Mouse (Mus musculus) CD8-positive naive resting alpha-beta T cell, adult 2 months (primary cell): Measurements from ENCODE around the gene Rbks.
"Not testable (repeated sequence)": the region's sequence is repeated elsewhere in the genome, so short reads cannot be mapped to it uniquely, and the experiment has no call there.

Experiments used
- DNase-seq, 2 experiments: peaks; one replicate each; pipeline ENCODE4 v3.0.0; 2022; ENCODE audit warnings: low read depth in 2 of 2, low spot score in 2 of 2

The Rbks gene

DNA sequence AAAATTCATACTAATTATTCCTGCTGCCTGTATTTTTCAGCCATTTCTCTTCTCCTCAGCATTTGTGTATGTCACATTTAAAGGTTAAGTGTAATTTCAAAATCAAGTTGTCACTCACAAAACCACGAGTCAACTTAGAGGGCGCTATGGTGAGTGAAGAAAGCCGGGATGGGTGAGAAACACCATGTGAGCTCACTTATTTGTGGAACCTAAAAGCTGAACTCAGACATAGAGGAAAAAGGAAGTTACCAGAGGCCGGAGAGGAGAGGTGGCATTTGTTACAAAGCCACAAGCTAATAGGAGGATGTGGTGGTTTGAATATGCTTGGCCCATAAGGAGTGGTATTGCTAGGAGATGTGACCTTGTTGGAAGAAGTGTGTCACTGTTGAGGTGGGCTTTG is 17.2 kb downstream of the Rbks start:
- DNase-seq = no peak

DNA sequence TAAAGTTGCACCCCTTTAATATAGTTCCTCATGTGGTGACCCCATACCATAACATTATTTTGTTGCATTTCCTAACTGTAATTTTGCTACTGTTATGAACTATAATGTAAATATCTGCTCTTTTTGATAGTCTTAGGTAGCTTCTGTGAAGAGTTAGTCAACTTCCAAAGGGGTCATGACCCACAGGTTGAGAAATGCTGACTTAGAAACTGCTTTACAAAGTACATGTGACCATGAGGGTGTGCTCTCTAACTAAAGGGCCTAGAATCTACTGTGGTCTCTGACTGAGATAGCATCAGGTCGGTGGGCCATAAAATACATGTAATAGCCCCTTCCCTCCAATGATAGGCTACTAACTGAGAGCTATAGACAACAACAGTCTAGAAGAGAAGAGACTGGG is 19.4 kb downstream of the Rbks start:
- DNase-seq = no peak

DNA sequence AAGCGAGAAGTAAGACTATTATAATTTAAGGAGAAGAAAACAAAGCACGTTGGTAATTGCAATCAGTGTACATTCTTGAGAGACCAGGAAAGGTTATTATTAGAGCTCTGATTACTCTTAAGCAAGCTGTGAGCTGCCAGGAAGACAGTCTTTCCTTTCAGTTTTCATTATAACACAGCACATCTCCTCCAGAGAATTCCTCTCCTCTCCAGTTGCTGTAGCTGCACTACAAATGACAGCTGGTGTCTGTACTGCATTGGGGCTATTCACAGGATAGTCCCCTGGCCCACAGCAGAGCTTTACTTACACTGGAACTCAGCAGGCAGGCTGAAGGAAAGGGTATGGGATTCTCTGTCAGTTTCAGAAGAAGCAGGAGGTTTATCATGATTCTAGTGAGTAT is 24.0 kb downstream of the Rbks start:
- DNase-seq = no peak

- no peak for DNase-seq
Observed at GRCm38 (mm10) chr5:31671137-31671536, 26.3 kb downstream of the Rbks start.

- no peak for DNase-seq
Observed at GRCm38 (mm10) chr5:31669984-31670383, 27.4 kb downstream of the Rbks start.

DNA sequence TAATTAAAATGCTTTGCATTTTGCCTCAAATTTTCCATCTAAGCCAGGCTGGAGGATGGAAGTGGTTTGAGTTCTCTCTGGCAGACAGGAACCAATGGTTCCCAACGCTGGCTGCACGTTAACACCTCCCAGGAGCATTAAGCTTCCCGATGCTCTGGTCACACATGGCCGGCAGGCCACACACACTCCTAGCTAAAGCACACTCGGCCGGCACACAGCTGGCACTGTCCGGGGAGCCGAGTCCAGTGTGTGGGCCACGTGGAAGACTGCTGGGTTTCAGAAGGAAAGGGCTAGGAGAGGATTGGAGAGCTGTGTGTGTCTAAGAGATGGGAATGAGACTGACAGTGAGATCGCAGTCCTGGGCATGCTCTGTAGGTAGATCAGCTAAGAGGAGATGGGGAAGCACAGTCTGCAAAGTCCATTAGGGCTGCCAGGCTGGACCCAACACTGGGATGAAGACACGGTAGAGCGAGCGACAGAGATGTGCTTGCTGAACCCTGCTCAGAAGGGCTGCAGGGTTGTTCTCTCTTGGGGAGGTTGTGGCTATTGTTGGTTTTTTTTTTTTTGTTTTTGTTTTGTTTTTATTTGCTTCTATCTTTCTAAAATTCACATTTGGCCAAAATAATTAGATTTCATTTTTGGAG is 29.0 kb downstream of the Rbks start:
- no peak for DNase-seq

GRCm38 (mm10) chr5:31666176-31666575 is 31.3 kb downstream of the Rbks start:
- no peak for DNase-seq

DNA sequence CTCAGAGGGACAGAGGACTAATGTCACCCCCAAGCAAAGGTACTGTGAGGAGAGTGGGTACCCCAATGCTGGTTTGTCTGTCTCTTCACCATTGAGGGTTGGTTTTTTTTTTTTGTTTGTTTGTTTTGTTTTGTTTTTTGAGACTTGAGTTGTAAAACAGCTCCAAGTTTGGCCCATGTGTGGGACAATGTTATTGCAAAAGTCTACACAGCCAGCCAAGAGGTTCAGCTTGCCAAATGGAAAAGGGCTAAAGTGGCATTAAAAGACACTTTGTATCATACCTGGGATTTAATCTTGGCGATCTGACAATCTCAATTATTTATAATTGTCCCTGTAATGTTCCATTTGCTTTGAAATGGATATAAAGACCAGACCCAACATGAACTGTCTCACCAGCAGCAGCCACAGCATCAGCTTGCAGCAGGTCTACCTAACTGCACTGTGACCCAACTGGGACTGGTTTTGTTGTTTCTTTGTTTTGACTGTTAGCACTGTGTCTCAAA is 41.7 kb downstream of the Rbks start:
- no peak for DNase-seq

DNA sequence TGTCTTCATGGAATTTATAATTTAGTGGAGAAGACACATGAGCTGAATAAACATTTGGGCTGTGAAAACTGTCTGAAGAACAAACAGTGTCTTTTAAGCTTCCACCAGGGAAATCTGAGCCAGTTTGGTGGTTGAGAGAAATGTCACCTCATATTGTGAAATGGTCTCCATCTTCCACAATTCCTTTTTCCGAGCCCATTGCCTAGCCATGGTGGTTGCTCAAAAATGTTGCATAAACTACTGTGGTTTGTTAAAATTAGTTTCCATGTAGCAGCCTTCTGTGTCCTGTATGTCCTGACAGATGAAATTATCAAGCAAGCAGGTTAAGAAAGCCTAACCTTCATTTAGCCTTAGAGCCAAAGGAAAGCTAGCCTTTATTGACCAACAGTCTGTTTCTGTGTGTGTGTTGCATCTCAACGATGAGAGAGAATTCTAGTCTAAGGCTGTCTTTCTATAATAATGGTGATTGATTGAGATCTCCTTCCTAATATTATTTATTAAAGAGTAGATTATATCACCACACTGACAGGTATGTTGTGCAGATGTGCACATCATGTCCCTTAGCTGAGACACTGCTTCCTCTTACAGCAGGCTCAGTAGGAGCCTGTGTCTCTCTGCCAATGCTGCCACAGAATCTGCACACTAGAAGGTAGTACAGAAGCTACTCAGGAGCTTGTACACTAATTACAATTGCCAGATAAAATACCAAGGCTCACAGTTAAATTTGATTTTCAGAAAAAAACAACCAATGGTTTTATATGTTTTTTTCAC is 46.7 kb downstream of the Rbks start:
- DNase-seq = no peak

DNA sequence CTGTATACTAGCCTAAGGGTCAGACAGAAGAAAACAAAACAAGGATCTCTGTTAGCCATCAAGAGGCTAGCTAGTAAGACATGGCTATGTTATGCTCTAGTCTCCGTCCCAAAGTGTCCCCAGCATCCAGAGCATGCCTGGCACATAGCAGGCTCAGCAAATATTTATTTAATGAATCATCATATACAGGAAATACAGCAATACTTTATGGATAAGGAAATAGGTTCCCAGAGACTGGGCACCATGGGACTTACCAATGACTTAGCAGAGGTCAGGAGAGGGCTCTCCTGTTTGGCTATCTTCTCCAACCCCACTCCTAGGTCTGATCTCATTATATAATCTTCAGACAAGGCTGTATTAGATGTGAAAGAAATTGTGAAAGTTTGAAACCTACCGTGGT is 50.1 kb downstream of the Rbks start:
- no peak for DNase-seq

- DNase-seq = no peak
Observed at GRCm38 (mm10) chr5:31646574-31646973, 50.9 kb downstream of the Rbks start.

DNA sequence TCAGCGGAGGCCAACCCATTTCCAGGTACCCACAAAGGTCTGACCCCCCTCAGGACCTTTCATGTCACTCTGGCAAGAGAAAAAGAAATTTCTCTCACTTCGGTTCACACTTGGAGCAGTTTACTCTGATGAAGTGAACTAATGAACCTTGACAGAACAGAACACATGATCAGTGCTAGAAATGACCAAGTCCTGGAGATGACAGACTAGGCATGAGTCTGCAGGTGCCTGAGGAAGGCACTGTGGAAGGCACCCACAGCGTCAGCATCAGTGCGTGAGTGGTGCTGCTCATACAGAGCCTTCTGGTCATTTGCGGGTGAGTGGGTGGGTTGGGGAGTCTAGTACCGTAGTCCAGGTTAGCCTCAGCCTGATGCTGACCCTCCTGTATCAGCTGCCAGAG is 51.6 kb downstream of the Rbks start:
- DNase-seq = no peak

GRCm38 (mm10) chr5:31644847-31645246 is 52.6 kb downstream of the Rbks start:
- DNase-seq = no peak

DNA sequence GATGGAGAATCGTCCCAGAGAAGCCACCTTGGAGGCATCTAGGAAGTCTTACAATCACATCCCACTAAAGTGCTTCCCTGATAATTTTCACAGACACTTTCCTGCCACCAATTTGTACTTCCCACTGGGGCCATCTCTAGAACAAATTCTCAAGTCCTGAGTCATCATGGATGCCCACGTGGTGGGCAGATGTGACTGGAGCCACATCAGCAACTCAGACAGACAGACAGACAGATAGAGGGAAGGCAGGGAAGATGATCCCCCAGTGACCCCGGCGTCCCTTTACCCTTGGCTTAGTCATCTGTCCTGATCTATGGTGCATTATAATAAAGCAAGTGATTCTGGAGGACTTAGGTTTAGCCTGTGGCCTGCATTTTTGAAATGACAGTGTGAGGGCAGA is 53.2 kb downstream of the Rbks start:
- no peak for DNase-seq

GRCm38 (mm10) chr5:31642300-31642699 is 55.1 kb downstream of the Rbks start:
- DNase-seq = no peak

DNA sequence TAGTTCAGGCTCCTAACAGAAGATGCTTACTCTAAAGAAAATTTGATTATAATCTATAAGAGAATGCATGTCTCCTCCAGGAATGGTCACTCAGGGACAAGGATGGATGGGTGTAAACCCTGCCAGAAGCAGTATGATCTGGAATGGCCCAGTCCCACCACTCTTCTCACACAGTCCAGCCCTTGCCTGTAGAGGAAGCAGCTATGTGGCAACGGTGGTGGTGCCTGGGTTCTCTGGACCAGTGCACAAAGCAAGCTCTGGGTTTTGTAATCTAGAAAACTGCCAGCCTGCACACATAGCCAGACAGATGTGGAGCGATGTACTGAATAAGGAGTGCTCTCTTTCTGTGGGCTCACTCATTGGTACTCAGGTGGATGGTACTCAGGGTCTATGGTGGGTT is 56.9 kb downstream of the Rbks start:
- DNase-seq = no peak

DNA sequence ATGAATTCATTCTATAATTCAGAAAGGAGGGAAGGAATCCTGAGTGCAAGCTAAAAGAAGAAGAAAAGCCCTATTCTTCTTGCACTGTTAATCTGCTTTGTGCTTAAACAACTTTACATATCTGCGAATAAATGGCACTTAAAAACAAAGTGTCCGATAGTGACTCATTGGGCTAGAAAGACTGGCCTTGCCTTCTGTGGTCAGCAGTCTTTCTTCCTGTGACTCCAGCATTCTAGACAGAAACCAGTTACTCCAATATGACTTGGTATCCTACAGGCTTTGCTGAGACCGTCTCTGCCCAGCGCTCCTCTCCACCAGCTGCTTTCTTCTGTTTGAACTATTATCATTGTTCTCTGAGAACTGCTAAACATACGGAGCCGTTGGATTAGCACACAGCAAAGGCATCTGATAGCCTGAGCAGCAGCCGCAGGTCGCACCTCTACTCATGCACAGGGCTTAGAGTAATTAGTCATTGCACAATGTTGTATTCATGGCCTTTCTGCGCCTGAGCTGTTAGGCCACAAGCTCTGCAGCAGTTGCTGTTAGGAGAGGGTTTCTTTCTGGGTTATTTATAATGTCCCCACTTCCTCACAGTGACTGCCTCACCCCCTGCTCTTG is 60.7 kb downstream of the Rbks start:
- no peak for DNase-seq

DNA sequence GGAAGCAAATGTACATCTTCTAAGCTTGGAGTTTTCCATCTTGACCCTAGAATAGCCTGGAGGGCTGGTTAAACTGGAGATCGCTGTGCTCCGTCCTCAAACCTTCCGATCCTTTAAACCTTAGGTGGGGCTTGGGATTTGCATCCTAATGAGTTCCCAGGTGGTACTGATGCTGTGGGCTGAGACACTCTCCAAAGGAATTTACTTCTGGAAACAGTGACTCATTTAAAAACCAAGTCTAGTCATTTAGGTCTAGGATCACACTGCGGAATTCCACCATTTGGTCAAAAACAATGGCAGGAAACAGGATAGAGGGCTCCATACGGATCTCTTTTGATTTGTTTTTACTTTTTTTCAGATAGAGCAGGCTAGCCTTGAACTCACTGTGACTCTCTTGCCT is 62.7 kb downstream of the Rbks start:
- no peak for DNase-seq

DNA sequence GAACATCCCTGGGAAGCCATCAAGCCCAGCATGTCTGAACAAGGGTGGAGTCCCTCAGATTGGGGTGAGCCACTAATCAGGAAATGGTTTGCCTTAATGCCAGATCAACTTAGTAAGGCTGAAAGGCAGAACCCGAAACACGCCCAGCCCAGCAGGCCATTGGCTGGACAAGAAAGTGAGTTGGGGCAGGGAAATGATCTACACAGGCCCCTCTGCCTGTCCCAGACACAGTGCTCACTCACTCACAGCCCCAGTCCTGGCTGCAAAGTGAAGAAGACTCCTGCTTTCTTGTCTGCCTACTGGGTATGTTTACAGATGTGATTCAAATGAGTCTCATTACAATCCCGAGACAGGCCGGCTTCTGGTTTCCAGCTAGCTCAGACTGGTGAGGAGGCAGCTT is 63.3 kb downstream of the Rbks start:
- DNase-seq = no peak

DNA sequence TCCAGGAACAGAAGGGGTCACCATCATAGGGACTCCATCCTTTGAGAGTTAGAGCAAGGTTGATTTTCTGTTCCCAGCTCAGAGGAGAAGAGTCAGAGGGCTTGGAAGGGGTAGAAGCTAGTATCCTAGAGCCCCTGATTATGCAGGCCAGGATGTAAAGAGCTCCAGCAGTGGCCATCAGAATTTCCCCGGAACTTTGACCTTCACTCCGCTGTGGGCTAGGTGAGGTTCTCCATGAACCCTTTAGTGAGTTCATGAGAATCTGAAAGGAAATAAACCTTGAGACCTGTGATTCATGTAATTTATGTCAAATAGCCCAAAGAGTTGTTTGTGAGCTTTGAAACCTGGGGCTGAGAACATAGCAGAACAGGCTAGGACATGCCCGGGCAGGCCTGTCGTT is 66.3 kb downstream of the Rbks start:
- DNase-seq = not testable (repeated sequence)

DNA sequence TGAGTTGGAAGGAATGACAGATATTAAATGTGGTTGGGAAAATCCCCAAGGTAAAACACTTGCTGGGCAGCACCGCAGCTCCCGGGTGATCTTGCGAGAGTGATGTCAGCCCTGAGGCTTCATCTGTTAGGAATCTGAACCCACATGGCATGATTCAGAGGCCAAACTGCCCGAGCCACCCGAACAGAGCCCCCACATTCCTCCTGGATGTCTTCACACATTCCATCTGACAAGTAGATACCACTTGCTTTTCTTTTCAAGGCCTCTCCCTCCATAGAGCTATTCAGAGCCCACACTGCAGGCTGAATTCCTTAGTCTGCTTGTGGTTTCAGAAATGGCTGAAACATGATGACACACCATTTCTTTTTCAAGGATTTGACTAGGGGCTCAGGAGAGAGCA is 67.4 kb downstream of the Rbks start:
- DNase-seq = no peak

DNA sequence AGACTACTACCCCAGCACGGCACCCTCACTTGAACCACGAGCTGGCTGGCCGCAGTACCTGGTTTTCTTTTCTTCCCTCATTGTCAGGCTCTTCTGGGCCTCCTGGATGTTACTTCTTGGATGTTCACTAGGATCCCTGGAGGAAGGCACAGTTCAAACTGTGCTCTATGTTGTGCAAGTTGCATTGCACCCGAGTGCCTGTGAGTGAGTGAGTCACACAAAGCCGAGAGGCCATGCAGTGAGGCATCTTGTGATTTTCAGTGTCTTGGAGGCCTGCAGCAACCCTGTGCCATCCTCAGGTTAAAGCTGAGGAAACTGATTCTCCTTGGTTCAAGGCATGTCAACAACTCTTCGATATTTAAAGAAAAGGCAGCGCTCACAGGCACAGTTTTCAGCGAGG is 68.9 kb downstream of the Rbks start:
- no peak for DNase-seq
